Mouse (Mus musculus) CD4-positive naive resting alpha-beta T cell, adult 57 days (primary cell): ENCODE data around the gene Pkib. TPM values are rescaled to one million over a fixed set of nuclear protein-coding genes. Genes with fewer than 3 reads are reported as not detected.

Experiments
- total RNA-seq: library from RNA; stranded (reverse); gene quantifications from one replicate; pipeline ENCODE4 v1.2.4, GENCODE M21; 2023

Pkib gene
- total RNA-seq: 3.9 TPM

GRCm38 (mm10) chr10:57631896-57632867, at the start of gene Pkib:
Pkib (plus strand) TSS chr10:57631981.

GRCm38 (mm10) chr10:57784876-57785150, 153.0 kb downstream of the Pkib start, which contains the start of gene Fabp7:
Fabp7 (plus strand) TSS chr10:57784881.

Other genes with a start within 250 kb of the Pkib start
- 17.9 TPM for gene Hsf2, start 145.6 kb upstream of the Pkib start, total RNA-seq
- gene Serinc1, start 99.5 kb upstream of the Pkib start, total RNA-seq: 170 TPM
- not detected for gene Fabp7, start 152.9 kb downstream of the Pkib start, total RNA-seq
- 50.8 TPM for gene Smpdl3a, start 162.4 kb downstream of the Pkib start, total RNA-seq